Mouse (Mus musculus) limb, embryonic 14.5 days (tissue): ENCODE measurements at regions not wholly inside any gene's neighbourhood (a gene's known extent, or its start where the extent isn't known, plus 50 kb on each side); places are given as distances from the start of the nearest gene placed in this dataset.

Source experiments
- ATAC-seq: fragments of 200-750 bp; cut with Nextera tagmentation; 2 replicates; pipeline ENCODE4 v1.8.0; 2017; ENCODE audit warnings: low read depth, moderate number of reproducible peaks, moderate TSS enrichment; ENCODE audit not compliant: low FRiP score
- DNase-seq: peaks from one replicate; pipeline ENCODE4 v3.0.0-alpha.2; 2015; ENCODE audit warnings: low spot score
- H3K27ac ChIP-seq: fragments of 300-500 bp; sonication (generic); replicated peaks from 2 replicates; pipeline ENCODE4 v1.5.1; 2014; ENCODE audit warnings: low read depth, mild to moderate bottlenecking, low read length, moderate library complexity, mixed read lengths
- H3K27me3 ChIP-seq: fragments of 300-500 bp; sonication (generic); 2 replicates; pipeline ENCODE4 v1.6.1; 2014; ENCODE audit warnings: low read length, mixed read lengths; ENCODE audit not compliant: control insufficient read depth, insufficient read depth
- H3K36me3 ChIP-seq: fragments of 300-500 bp; sonication (generic); 2 replicates; pipeline ENCODE4 v1.6.1; 2014; ENCODE audit warnings: mild to moderate bottlenecking, low read length, moderate library complexity, mixed read lengths; ENCODE audit not compliant: control insufficient read depth, insufficient read depth
- H3K4me1 ChIP-seq: fragments of 300-500 bp; sonication (generic); 2 replicates; pipeline ENCODE4 v1.6.1; 2014; ENCODE audit warnings: antibody characterized with exemption, low read length, mixed read lengths; ENCODE audit not compliant: control insufficient read depth, insufficient read depth
- H3K4me2 ChIP-seq: fragments of 300-500 bp; sonication (generic); replicated peaks from 2 replicates; pipeline ENCODE4 v1.6.1; 2014; ENCODE audit warnings: low read depth, mild to moderate bottlenecking, low read length, moderate library complexity; ENCODE audit not compliant: severe bottlenecking
- H3K4me3 ChIP-seq: fragments of 300-500 bp; sonication (generic); replicated peaks from 2 replicates; pipeline ENCODE4 v1.5.1; 2014; ENCODE audit warnings: low read length
- H3K9ac ChIP-seq: fragments of 300-500 bp; sonication (generic); 2 replicates; pipeline ENCODE4 v1.6.1; 2014; ENCODE audit warnings: mild to moderate bottlenecking, low read depth, low read length, moderate library complexity; ENCODE audit not compliant: severe bottlenecking
- H3K9me3 ChIP-seq: fragments of 300-500 bp; sonication (generic); 2 replicates; pipeline ENCODE4 v1.6.1; 2016; ENCODE audit warnings: low read length; ENCODE audit not compliant: control insufficient read depth
- POLR2A ChIP-seq: fragments of 200-500 bp; IDR thresholded peaks from 2 replicates; pipeline ENCODE4 v1.8.0; 2012; ENCODE audit warnings: inconsistent platforms, mild to moderate bottlenecking, moderate library complexity, borderline replicate concordance; ENCODE audit not compliant: insufficient read depth, insufficient read length; ENCODE audit errors: extremely low read depth
- WGBS: fragments of 180-500 bp; shearing (Covaris S2); extraction: QIAGEN DNeasy Blood & Tissue Kit; methylation state at CpG from one replicate; pipeline ENCODE4 v1.1.7; 2014; 5-methylcytosine and 5-hydroxymethylcytosine counted together

GRCm38 (mm10) chr4:75790920-75791589 is 513.0 kb upstream of the Dmac1 start:
- no peak overlapping the region for H3K4me2 ChIP-seq
- no peaks in the 10 kb centered on the region for H3K4me1 ChIP-seq
- H3K27ac ChIP-seq = no peak overlapping the region
- no peaks in the 10 kb centered on the region for H3K27me3 ChIP-seq
- WGBS = 72% methylated on average over 1 of the region's 1 CpGs
- no peaks in the 10 kb centered on the region for H3K9me3 ChIP-seq
- H3K9ac ChIP-seq = no peak overlapping the region
- no peak for TF ChIP-seq POLR2A
- no peaks in the 10 kb centered on the region for H3K36me3 ChIP-seq
- no peak overlapping the region for H3K4me3 ChIP-seq
- DNase-seq (no peak), ATAC-seq (no peak)

- 18% methylated on average over 3 of the region's 3 CpGs for WGBS
Observed at GRCm38 (mm10) chr4:75787405-75787804, 509.3 kb upstream of the Dmac1 start.

GRCm38 (mm10) chr4:75786391-75786790 is 508.3 kb upstream of the Dmac1 start:
- no peaks in the 10 kb centered on the region for H3K36me3 ChIP-seq
- ATAC-seq (no peak), DNase-seq (no peak)
- H3K9ac ChIP-seq = no peak overlapping the region
- H3K27ac ChIP-seq = no peak overlapping the region
- H3K27me3 ChIP-seq = no peaks in the 10 kb centered on the region
- H3K4me1 ChIP-seq = no peaks in the 10 kb centered on the region
- no peak overlapping the region for H3K4me3 ChIP-seq
- TF ChIP-seq POLR2A = no peak
- 85% methylated on average over 4 of the region's 4 CpGs for WGBS
- no peak overlapping the region for H3K4me2 ChIP-seq
- H3K9me3 ChIP-seq = no peaks in the 10 kb centered on the region

More at GRCm38 (mm10) chr4:75787405-75787804, 509.3 kb upstream of the Dmac1 start:
- H3K4me1 ChIP-seq = no peaks in the 10 kb centered on the region
- H3K4me3 ChIP-seq = no peak overlapping the region
- H3K27ac ChIP-seq = no peak overlapping the region
- no peak for ATAC-seq
- TF ChIP-seq POLR2A = no peak
- H3K27me3 ChIP-seq = no peaks in the 10 kb centered on the region
- no peaks in the 10 kb centered on the region for H3K36me3 ChIP-seq
- H3K9me3 ChIP-seq = no peaks in the 10 kb centered on the region
- H3K9ac ChIP-seq = no peak overlapping the region
- DNase-seq = no peak
- no peak overlapping the region for H3K4me2 ChIP-seq

GRCm38 (mm10) chr4:75779492-75779891 is 501.4 kb upstream of the Dmac1 start:
- Histone ChIP-seq H3K27me3 (no peaks in the 10 kb centered on the region), H3K9ac (no peak overlapping the region), H3K4me1 (no peaks in the 10 kb centered on the region), H3K27ac (no peak overlapping the region), H3K4me3 (no peak overlapping the region), H3K9me3 (no peaks in the 10 kb centered on the region), H3K4me2 (no peak overlapping the region), H3K36me3 (no peaks in the 10 kb centered on the region)
- DNase-seq (no peak), ATAC-seq (no peak)
- 88% methylated on average over 1 of the region's 1 CpGs for WGBS
- TF ChIP-seq POLR2A = no peak

GRCm38 (mm10) chr4:75764141-75764540 is 486.0 kb upstream of the Dmac1 start:
- TF ChIP-seq POLR2A = no peak
- ATAC-seq (no peak), DNase-seq (no peak)

More at GRCm38 (mm10) chr4:75764141-75764540, 486.0 kb upstream of the Dmac1 start:
- no peaks in the 10 kb centered on the region for H3K27me3 ChIP-seq
- no peaks in the 10 kb centered on the region for H3K9me3 ChIP-seq
- no peak overlapping the region for H3K4me3 ChIP-seq
- H3K27ac ChIP-seq = no peak overlapping the region
- H3K4me1 ChIP-seq = no peaks in the 10 kb centered on the region
- 27% methylated on average over 1 of the region's 1 CpGs for WGBS
- no peaks in the 10 kb centered on the region for H3K36me3 ChIP-seq
- H3K9ac ChIP-seq = no peak overlapping the region
- no peak overlapping the region for H3K4me2 ChIP-seq
